In the genomic region with DNA sequence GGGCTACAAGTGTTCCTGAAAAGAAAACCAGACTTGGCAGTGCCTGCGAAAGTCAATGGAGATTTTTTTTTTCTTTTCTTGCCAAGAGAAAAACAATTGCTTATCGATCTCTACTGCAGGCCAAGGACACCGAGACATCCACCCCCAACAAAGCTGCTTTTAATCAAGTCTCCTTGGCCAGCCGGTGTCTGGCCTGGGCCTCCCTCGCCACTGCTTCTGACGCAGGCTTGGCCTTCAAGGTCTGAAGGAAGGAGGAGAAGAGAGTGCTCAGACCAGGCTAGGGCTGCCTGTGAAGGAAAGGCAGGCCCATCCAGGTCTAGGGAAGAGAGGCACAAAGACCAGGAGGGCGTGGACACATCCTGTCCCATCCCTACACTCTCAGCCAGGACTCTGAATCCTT, we compare ENCODE assay signal across 8 mouse cellular contexts. TPM values are rescaled to one million over a fixed set of nuclear protein-coding genes. Genes with fewer than 3 reads are reported as not detected.
DNase-seq lines count a peak whose midpoint lies in the region; ATAC-seq and TF ChIP-seq lines count a peak whose summit lies in the region.

No protein-coding gene starts in this region.

- 59% methylated on average over 7 of the region's 7 CpGs for WGBS in kidney, postnatal 0 days
- WGBS in lung, postnatal 0 days: 41% methylated on average over 7 of the region's 7 CpGs

- no peaks in the 10 kb centered on the region; the same call in 1 of the 2 replicates for H3K4me1 ChIP-seq in kidney, postnatal 0 days (replicated peaks; ENCODE audit: insufficient read depth, low read length)
- H3K4me1 ChIP-seq in lung, postnatal 0 days (ENCODE audit: insufficient read depth, low read depth, low read length): peaks cover 7% of the 10 kb centered on the region; the same call in 1 of the 2 replicates

- TF ChIP-seq EP300 in lung, postnatal 0 days (IDR thresholded peaks at IDR 0.05): no peak

- peak overlapping the region; percentile 23; the same call in 1 of the 2 replicates for H3K9ac ChIP-seq in kidney, postnatal 0 days (ENCODE audit: low read depth, low read length)
- no peak overlapping the region for H3K9ac ChIP-seq in lung, postnatal 0 days (replicated peaks; ENCODE audit: low read depth)

- ATAC-seq in kidney, postnatal 0 days (replicated peaks; ENCODE audit: low FRiP score, low read depth): no peak
- peak; percentile 62 for ATAC-seq in lung, postnatal 0 days

- H3K27ac ChIP-seq in kidney, postnatal 0 days: peak overlapping the region; percentile 88
- H3K27ac ChIP-seq in lung, postnatal 0 days (ENCODE audit: low read length): peak overlapping the region; percentile 83

- TF ChIP-seq CTCF in kidney, postnatal 0 days (IDR thresholded peaks at IDR 0.05; ENCODE audit: low read depth): no peak
- TF ChIP-seq CTCF in lung, postnatal 0 days (IDR thresholded peaks at IDR 0.05): no peak

- H3K9me3 ChIP-seq in kidney, postnatal 0 days (replicated peaks; ENCODE audit: low read length): no peaks in the 10 kb centered on the region
- H3K9me3 ChIP-seq in lung, postnatal 0 days (ENCODE audit: low read length): no peaks in the 10 kb centered on the region

- H3K4me3 ChIP-seq in kidney, postnatal 0 days (replicated peaks; ENCODE audit: low read depth, low read length): no peak overlapping the region
- H3K4me3 ChIP-seq in lung, postnatal 0 days (ENCODE audit: low read depth, low read length): no peak overlapping the region

- H3K27me3 ChIP-seq in kidney, postnatal 0 days (ENCODE audit: insufficient read depth, low read length): no peaks in the 10 kb centered on the region
- H3K27me3 ChIP-seq in lung, postnatal 0 days (replicated peaks; ENCODE audit: insufficient read depth, low read length): no peaks in the 10 kb centered on the region

- H3K4me2 ChIP-seq in kidney, postnatal 0 days (ENCODE audit: low read length): no peak overlapping the region; the same call in 1 of the 2 replicates
- peak overlapping the region; percentile 22; the same call in 1 of the 2 replicates for H3K4me2 ChIP-seq in lung, postnatal 0 days (replicated peaks; ENCODE audit: low read depth, low read length)

- peak; percentile 30 for DNase-seq in kidney, postnatal 0 days (ENCODE audit: low spot score)
- no peak for DNase-seq in kidney, adult 11 months
- peak; percentile 45 for DNase-seq in brain, adult 2 months (ENCODE audit: low read depth, low spot score)
- peak; percentile 50 to 60 for DNase-seq in heart, postnatal 10 days
- no peak for DNase-seq in lung, postnatal 0 days (ENCODE audit: low spot score)
- no peak for DNase-seq in Muller cell, postnatal 12 days (ENCODE audit: inconsistent ontology term)
- DNase-seq in left cerebral cortex, postnatal 25 days (ENCODE audit: low spot score in 2 of 2): no peak
- no peak for DNase-seq in frontal cortex, postnatal 25 days (ENCODE audit: low spot score in 2 of 2)

- H3K36me3 ChIP-seq in kidney, postnatal 0 days (ENCODE audit: insufficient read depth, low read length): no peaks in the 10 kb centered on the region
- H3K36me3 ChIP-seq in lung, postnatal 0 days (ENCODE audit: insufficient read depth, low read length): no peaks in the 10 kb centered on the region

- intact Hi-C loops in heart, postnatal 10 days (cut with DNase I): no loop called here
- intact Hi-C loops in left cerebral cortex, postnatal 25 days (cut with DNase I): no loop called here

RNA-seq across cellular contexts. Expression of a gene that starts 8.9 kb away (rescaled TPM):
- 38.9 and 43.1 TPM in 2 replicates for polyA plus RNA-seq in kidney, postnatal 0 days (2015; fragmentation: Nextera tagmentation; extraction: Ambion mirVana)
- 10 to 100 TPM; 15.6 to 16.5 TPM for total RNA-seq in heart, postnatal 10 days (2021)
- 29.2 and 29.6 TPM in 2 replicates for polyA plus RNA-seq in lung, postnatal 0 days (2015; fragmentation: Nextera tagmentation; extraction: Ambion mirVana)
- total RNA-seq in left cerebral cortex, postnatal 25 days (2021): 100 to 1,000 TPM; 256 to 266 TPM

RNA-seq across cellular contexts. Expression of a gene that starts 50.8 kb away (rescaled TPM):
- polyA plus RNA-seq in kidney, postnatal 0 days (2015; fragmentation: Nextera tagmentation; extraction: Ambion mirVana): 258 and 302 TPM in 2 replicates
- 100 to 1,000 TPM; 215 to 217 TPM for total RNA-seq in heart, postnatal 10 days (2021)
- polyA plus RNA-seq in lung, postnatal 0 days (2015; fragmentation: Nextera tagmentation; extraction: Ambion mirVana): 166 and 180 TPM in 2 replicates
- 100 to 1,000 TPM; 221 to 225 TPM for total RNA-seq in left cerebral cortex, postnatal 25 days (2021)

Comparison
In these comparisons a context has a peak if more than half of its experiments do, and no peak if none do; other contexts are left out.
1. DNase-seq: peak in kidney, postnatal 0 days (single experiment), brain, adult 2 months (single experiment) and heart, postnatal 10 days (2 of 2); none in kidney, adult 11 months (single experiment), lung, postnatal 0 days (single experiment), Muller cell, postnatal 12 days (single experiment), left cerebral cortex, postnatal 25 days (0 of 2) and frontal cortex, postnatal 25 days (0 of 2).
2. RNA of a gene that starts 8.9 kb away (total RNA-seq): 256 to 266 TPM in left cerebral cortex, postnatal 25 days; 15.6 to 16.5 TPM in heart, postnatal 10 days; every median in the first group is over 10 times any median in the second.